Mouse (Mus musculus): ENCODE measurements around the gene Pink1. TPM values are rescaled to one million over a fixed set of nuclear protein-coding genes. Genes with fewer than 3 reads are reported as not detected.

The Pink1 gene
- polyA plus RNA-seq, 1 experiment from 2014 or later: 29.3 TPM

DNA sequence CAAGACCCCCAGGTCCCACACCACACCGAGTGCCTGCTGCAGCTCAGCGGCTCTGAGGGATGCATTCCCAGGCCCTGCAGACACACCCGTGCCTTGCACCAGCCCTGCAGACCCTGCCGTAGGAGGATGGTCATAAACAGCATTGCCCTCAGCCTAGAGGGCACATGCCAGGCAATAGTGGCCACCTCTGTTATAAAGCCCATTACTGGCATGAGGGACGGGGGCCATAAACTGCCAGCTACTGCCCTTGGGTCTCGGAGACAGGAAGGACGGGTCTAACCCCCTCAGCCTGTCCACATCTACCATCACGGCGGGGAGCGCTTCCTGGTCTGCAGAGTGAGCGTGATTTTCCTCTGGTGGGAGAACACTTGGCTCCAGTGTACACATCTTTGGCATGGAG lies 13.1 kb downstream of the Pink1 start:
- no peaks in the 10 kb centered on the region for H3K9me3 ChIP-seq (ENCODE audit: control insufficient read depth, low read length)
- H3K36me3 ChIP-seq (ENCODE audit: control insufficient read depth, insufficient read depth, low read length): peaks cover 25% of the 10 kb centered on the region
- no peak overlapping the region for H3K4me2 ChIP-seq (ENCODE audit: low read depth)
- no peak overlapping the region for H3K27ac ChIP-seq (ENCODE audit: low read depth, low read length)
- no peak for DNase-seq (ENCODE audit: low spot score)
- H3K27me3 ChIP-seq (ENCODE audit: control insufficient read depth, insufficient read depth, low read length): no peaks in the 10 kb centered on the region
- 90% methylated on average over 11 of the region's 11 CpGs for WGBS
- H3K4me3 ChIP-seq (ENCODE audit: low read depth, low read length): no peak overlapping the region
- ATAC-seq (ENCODE audit: insufficient read depth, low FRiP score, low TSS enrichment): no peak
- H3K4me1 ChIP-seq (ENCODE audit: control insufficient read depth, insufficient read depth, low read length): no peaks in the 10 kb centered on the region
- no peak overlapping the region for H3K9ac ChIP-seq (ENCODE audit: low read length)

- no peak overlapping the region for H3K4me2 ChIP-seq (ENCODE audit: low read depth)
- WGBS: 95% methylated on average over 3 of the region's 3 CpGs
- peaks cover 30% of the 10 kb centered on the region for H3K36me3 ChIP-seq (ENCODE audit: control insufficient read depth, insufficient read depth, low read length)
- no peak for DNase-seq (ENCODE audit: low spot score)
- no peaks in the 10 kb centered on the region for H3K9me3 ChIP-seq (ENCODE audit: control insufficient read depth, low read length)
- H3K4me3 ChIP-seq (ENCODE audit: low read depth, low read length): no peak overlapping the region
- no peaks in the 10 kb centered on the region for H3K27me3 ChIP-seq (ENCODE audit: control insufficient read depth, insufficient read depth, low read length)
- H3K4me1 ChIP-seq (ENCODE audit: control insufficient read depth, insufficient read depth, low read length): no peaks in the 10 kb centered on the region
- no peak for ATAC-seq (ENCODE audit: insufficient read depth, low FRiP score, low TSS enrichment)
- H3K27ac ChIP-seq (ENCODE audit: low read depth, low read length): no peak overlapping the region
- no peak overlapping the region for H3K9ac ChIP-seq (ENCODE audit: low read length)
Measured at GRCm38 (mm10) chr4:138312105-138312504, 14.0 kb downstream of the Pink1 start.

DNA sequence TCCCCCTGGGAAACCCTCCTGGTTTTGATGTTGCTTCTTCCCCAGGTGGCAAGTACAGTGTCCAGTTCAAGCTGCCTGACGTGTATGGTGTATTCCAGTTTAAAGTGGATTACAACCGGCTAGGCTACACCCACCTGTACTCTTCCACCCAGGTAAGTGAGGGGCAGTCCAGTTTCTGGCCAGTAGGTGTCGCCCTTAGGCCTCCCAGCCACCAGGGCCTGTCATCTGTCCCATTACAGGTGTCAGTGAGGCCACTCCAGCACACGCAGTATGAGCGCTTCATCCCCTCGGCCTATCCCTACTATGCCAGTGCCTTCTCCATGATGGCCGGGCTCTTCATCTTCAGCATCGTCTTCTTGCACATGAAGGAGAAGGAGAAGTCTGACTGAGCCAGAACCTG lies 14.5 kb downstream of the Pink1 start:
- Histone ChIP-seq H3K9ac (ENCODE audit: low read length) (no peak overlapping the region), H3K36me3 (ENCODE audit: control insufficient read depth, insufficient read depth, low read length) (peaks cover 30% of the 10 kb centered on the region), H3K27ac (ENCODE audit: low read depth, low read length) (no peak overlapping the region), H3K4me2 (ENCODE audit: low read depth) (no peak overlapping the region), H3K4me1 (ENCODE audit: control insufficient read depth, insufficient read depth, low read length) (no peaks in the 10 kb centered on the region), H3K27me3 (ENCODE audit: control insufficient read depth, insufficient read depth, low read length) (no peaks in the 10 kb centered on the region), H3K4me3 (ENCODE audit: low read depth, low read length) (no peak overlapping the region), H3K9me3 (ENCODE audit: control insufficient read depth, low read length) (no peaks in the 10 kb centered on the region)
- DNase-seq (ENCODE audit: low spot score): no peak
- WGBS: 70% methylated on average over 8 of the region's 8 CpGs
- ATAC-seq (ENCODE audit: insufficient read depth, low FRiP score, low TSS enrichment): no peak

GRCm38 (mm10) chr4:138310311-138310910 lies 15.7 kb downstream of the Pink1 start:
- H3K27ac ChIP-seq (ENCODE audit: low read depth, low read length): no peak overlapping the region
- DNase-seq (ENCODE audit: low spot score) (no peak), ATAC-seq (ENCODE audit: insufficient read depth, low FRiP score, low TSS enrichment) (no peak)
- H3K9me3 ChIP-seq (ENCODE audit: control insufficient read depth, low read length): no peaks in the 10 kb centered on the region
- 95% methylated on average over 19 of the region's 19 CpGs for whole genome bisulfite sequencing
- H3K4me2 ChIP-seq (ENCODE audit: low read depth): no peak overlapping the region
- H3K27me3 ChIP-seq (ENCODE audit: control insufficient read depth, insufficient read depth, low read length): no peaks in the 10 kb centered on the region
- no peak overlapping the region for H3K9ac ChIP-seq (ENCODE audit: low read length)
- peaks cover 30% of the 10 kb centered on the region for H3K36me3 ChIP-seq (ENCODE audit: control insufficient read depth, insufficient read depth, low read length)
- peaks cover 5% of the 10 kb centered on the region; the same call in 1 of the 2 replicates for H3K4me1 ChIP-seq (ENCODE audit: control insufficient read depth, insufficient read depth, low read length)
- no peak overlapping the region for H3K4me3 ChIP-seq (ENCODE audit: low read depth, low read length)

DNA sequence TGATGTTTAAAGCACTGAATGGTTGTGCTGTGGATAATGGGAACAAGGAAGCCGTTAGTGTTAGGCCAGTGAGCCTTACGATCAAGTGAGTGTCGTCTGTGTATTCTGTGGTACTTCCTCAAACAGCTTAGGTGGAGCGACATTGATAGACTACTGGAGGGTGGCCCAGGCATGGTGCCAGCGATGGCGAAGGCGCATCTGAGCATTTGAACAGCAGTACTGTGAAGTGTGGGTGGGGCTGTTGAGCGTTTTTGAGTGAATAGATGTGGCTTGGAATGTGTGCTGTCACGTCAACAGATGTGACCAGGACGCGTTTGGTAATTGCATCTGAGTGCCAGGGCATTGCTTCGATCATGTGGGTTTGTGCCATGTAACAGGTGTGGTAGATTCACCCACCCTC lies 18.4 kb downstream of the Pink1 start:
- peaks cover 19% of the 10 kb centered on the region for H3K36me3 ChIP-seq (ENCODE audit: control insufficient read depth, insufficient read depth, low read length)
- no peak overlapping the region for H3K4me3 ChIP-seq (ENCODE audit: low read depth, low read length)
- ATAC-seq (ENCODE audit: insufficient read depth, low FRiP score, low TSS enrichment): no peak
- 93% methylated on average over 12 of the region's 12 CpGs for WGBS
- no peak overlapping the region for H3K4me2 ChIP-seq (ENCODE audit: low read depth)
- no peaks in the 10 kb centered on the region for H3K27me3 ChIP-seq (ENCODE audit: control insufficient read depth, insufficient read depth, low read length)
- H3K4me1 ChIP-seq (ENCODE audit: control insufficient read depth, insufficient read depth, low read length): peaks cover 14% of the 10 kb centered on the region
- no peaks in the 10 kb centered on the region for H3K9me3 ChIP-seq (ENCODE audit: control insufficient read depth, low read length)
- no peak for DNase-seq (ENCODE audit: low spot score)
- H3K27ac ChIP-seq (ENCODE audit: low read depth, low read length): no peak overlapping the region
- no peak overlapping the region for H3K9ac ChIP-seq (ENCODE audit: low read length)

DNA sequence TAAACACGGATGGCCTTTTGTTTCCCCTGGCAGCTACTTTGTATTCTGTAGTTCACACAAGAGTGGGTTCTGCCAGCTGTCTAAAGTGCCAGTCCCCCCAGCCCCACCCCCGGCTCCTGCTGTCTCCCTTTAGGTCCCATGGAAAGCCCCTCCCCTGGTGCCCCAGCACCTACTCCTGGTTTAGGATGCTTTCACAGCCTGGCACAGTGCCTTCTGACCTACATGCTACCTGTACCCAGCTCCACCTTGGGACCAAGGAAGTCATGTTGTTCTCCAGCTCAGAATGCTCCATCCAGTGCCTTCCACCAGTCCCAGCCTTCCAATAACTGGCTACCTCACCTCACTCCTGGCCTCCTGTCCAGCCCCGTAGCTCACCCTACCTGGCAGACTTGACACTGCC lies 19.1 kb downstream of the Pink1 start:
- ATAC-seq (ENCODE audit: insufficient read depth, low FRiP score, low TSS enrichment) (no peak), DNase-seq (ENCODE audit: low spot score) (no peak)
- 87% methylated on average over 3 of the region's 3 CpGs for WGBS
- H3K4me2 ChIP-seq (ENCODE audit: low read depth): no peak overlapping the region
- no peak overlapping the region for H3K9ac ChIP-seq (ENCODE audit: low read length)
- no peak overlapping the region for H3K4me3 ChIP-seq (ENCODE audit: low read depth, low read length)
- H3K27ac ChIP-seq (ENCODE audit: low read depth, low read length): no peak overlapping the region
- peaks cover 14% of the 10 kb centered on the region for H3K4me1 ChIP-seq (ENCODE audit: control insufficient read depth, insufficient read depth, low read length)
- no peaks in the 10 kb centered on the region for H3K9me3 ChIP-seq (ENCODE audit: control insufficient read depth, low read length)
- H3K36me3 ChIP-seq (ENCODE audit: control insufficient read depth, insufficient read depth, low read length): peaks cover 18% of the 10 kb centered on the region
- H3K27me3 ChIP-seq (ENCODE audit: control insufficient read depth, insufficient read depth, low read length): no peaks in the 10 kb centered on the region

DNA sequence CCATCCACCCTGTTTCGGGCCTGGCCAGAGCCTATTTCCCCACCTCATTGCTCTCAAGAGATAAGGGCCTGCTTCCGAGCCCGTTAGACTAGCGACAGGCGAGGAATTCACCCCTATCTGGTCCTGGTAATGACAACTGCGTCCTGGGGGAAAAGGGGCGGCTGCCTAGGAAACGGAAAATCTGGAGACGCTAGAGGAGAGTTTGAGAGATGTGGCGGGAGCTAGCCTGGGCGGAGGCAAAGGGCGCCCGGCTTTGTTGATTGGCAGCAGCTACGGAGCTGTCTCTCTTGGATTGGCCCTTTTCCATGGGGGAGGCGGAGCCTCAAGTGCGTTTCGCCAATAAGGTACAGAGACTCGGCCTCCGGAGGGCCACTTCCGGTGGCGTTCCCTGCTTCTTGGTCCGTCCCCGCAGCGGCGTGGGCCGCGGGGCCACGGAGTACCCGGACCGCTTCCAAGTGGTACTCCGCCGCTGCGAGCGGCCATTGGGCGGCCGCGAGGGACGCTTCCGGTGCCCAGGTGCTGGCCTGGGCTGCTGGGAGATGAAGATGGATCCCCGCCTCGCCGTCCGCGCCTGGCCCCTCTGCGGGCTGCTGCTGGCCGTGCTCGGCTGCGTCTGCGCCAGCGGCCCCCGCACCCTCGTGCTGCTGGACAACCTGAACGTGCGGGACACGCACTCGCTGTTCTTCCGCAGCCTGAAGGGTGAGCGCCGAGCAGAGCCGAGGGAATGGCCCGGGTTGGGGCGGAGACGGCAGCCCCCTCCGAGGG lies 21.6 kb downstream of the Pink1 start, which contains the start of gene Ddost:
TSS of gene Ddost (plus strand) at position 391 of the 765 bp plus-strand sequence.
- ATAC-seq (ENCODE audit: insufficient read depth, low FRiP score, low TSS enrichment): peak; percentile 99
- Histone ChIP-seq H3K27ac (ENCODE audit: low read depth, low read length) (peak within 1 kb of the TSS; percentile 72), H3K9me3 (ENCODE audit: control insufficient read depth, low read length) (no peaks in the 10 kb centered on the region)

DNA sequence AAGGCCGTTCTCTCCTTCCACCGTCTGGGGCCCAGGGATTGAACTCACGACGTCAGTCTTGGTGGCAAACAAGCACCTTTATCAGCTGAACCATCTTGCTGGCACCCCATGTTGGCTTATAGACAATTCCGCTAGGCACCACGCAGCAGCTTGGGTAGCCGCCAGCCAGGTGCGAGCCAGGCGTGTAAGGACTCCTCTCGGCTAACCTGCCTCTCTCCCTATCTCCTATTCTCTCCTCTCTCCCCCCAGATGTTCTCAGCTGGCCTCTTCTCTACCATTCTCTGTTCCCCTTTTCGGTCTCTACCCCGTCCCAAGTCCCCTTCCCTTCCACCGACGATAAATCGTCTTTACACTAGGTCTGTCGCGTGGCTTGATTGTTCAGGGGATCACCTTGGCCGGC lies 22.4 kb downstream of the Pink1 start:
- peaks cover 14% of the 10 kb centered on the region for H3K4me1 ChIP-seq (ENCODE audit: control insufficient read depth, insufficient read depth, low read length)
- H3K9ac ChIP-seq (ENCODE audit: low read length): peak overlapping the region; percentile 73
- DNase-seq (ENCODE audit: low spot score) (no peak), ATAC-seq (ENCODE audit: insufficient read depth, low FRiP score, low TSS enrichment) (no peak)
- H3K4me2 ChIP-seq (ENCODE audit: low read depth): peak overlapping the region; percentile 82
- 16% methylated on average over 18 of the region's 18 CpGs for WGBS
- peak overlapping the region; percentile 80 for H3K4me3 ChIP-seq (ENCODE audit: low read depth, low read length)
- no peaks in the 10 kb centered on the region for H3K27me3 ChIP-seq (ENCODE audit: control insufficient read depth, insufficient read depth, low read length)
- peaks cover 5% of the 10 kb centered on the region; the same call in 1 of the 2 replicates for H3K36me3 ChIP-seq (ENCODE audit: control insufficient read depth, insufficient read depth, low read length)
- H3K9me3 ChIP-seq (ENCODE audit: control insufficient read depth, low read length): no peaks in the 10 kb centered on the region
- H3K27ac ChIP-seq (ENCODE audit: low read depth, low read length): peak overlapping the region; percentile 72; the same call in 1 of the 2 replicates

More for the DNA sequence above, 21.6 kb downstream of the Pink1 start, which contains the start of gene Ddost:
- no peaks in the 10 kb centered on the region for H3K27me3 ChIP-seq (ENCODE audit: control insufficient read depth, insufficient read depth, low read length)
- H3K4me1 ChIP-seq (ENCODE audit: control insufficient read depth, insufficient read depth, low read length): peaks cover 14% of the 10 kb centered on the region
- H3K4me3 ChIP-seq (ENCODE audit: low read depth, low read length): peak within 1 kb of the TSS; percentile 80
- H3K36me3 ChIP-seq (ENCODE audit: control insufficient read depth, insufficient read depth, low read length): peaks cover 5% of the 10 kb centered on the region; the same call in 1 of the 2 replicates
- H3K4me2 ChIP-seq (ENCODE audit: low read depth): peak within 1 kb of the TSS; percentile 82
- under 1% methylated on average over 58 of the region's 64 CpGs for WGBS
- H3K9ac ChIP-seq (ENCODE audit: low read length): peak within 1 kb of the TSS; percentile 88
- DNase-seq (ENCODE audit: low spot score): peak; percentile 99

All from neural tube, embryonic 11.5 days (tissue).